Mouse (Mus musculus) intestine, embryonic 16.5 days (tissue): Measurements from ENCODE around the gene Hmbs. TPM values are rescaled to one million over a fixed set of nuclear protein-coding genes. Genes with fewer than 3 reads are reported as not detected.
A peak's percentile ranks its signal among the peaks of the same experiment; 100 is the strongest.
"Not testable (repeated sequence)": the region's sequence is repeated elsewhere in the genome, so short reads cannot be mapped to it uniquely, and the experiment has no call there.

ENCODE experiments used
- ATAC-seq: fragments of 200-750 bp; cut with Nextera tagmentation; 2 replicates; pipeline ENCODE4 v1.8.0; 2017; ENCODE audit warnings: moderate TSS enrichment, moderate library complexity
- H3K27ac ChIP-seq: fragments of 300-500 bp; sonication (generic); 2 replicates; pipeline ENCODE4 v1.5.1; 2014; ENCODE audit warnings: mild to moderate bottlenecking, low read length
- H3K27me3 ChIP-seq: fragments of 300-500 bp; sonication (generic); replicated peaks from 2 replicates; pipeline ENCODE4 v1.6.1; 2014; ENCODE audit warnings: low read length, control low read depth, mixed read lengths; ENCODE audit not compliant: control insufficient read depth, insufficient read depth
- H3K36me3 ChIP-seq: fragments of 300-500 bp; sonication (generic); 2 replicates; pipeline ENCODE4 v1.6.1; 2014; ENCODE audit warnings: low read length, control low read depth; ENCODE audit not compliant: control insufficient read depth, insufficient read depth
- H3K4me1 ChIP-seq: fragments of 300-500 bp; sonication (generic); 2 replicates; pipeline ENCODE4 v1.6.1; 2014; ENCODE audit warnings: low read length, control low read depth, mixed read lengths; ENCODE audit not compliant: control insufficient read depth, insufficient read depth
- H3K4me2 ChIP-seq: fragments of 300-500 bp; sonication (generic); 2 replicates; pipeline ENCODE4 v1.6.1; 2014; ENCODE audit warnings: low read depth, low read length, control low read depth
- H3K4me3 ChIP-seq: fragments of 300-500 bp; sonication (generic); 2 replicates; pipeline ENCODE4 v1.5.1; 2014; ENCODE audit warnings: mild to moderate bottlenecking, low read length
- H3K9ac ChIP-seq: fragments of 300-500 bp; sonication (generic); 2 replicates; pipeline ENCODE4 v1.6.1; 2014; ENCODE audit warnings: low read depth, low read length
- H3K9me3 ChIP-seq: fragments of 300-500 bp; sonication (generic); 2 replicates; pipeline ENCODE4 v1.6.1; 2016; ENCODE audit warnings: low read length, control low read depth; ENCODE audit not compliant: control insufficient read depth
- WGBS: fragments of 180-500 bp; shearing (Covaris S2); extraction: QIAGEN DNeasy Blood & Tissue Kit; methylation state at CpG from one replicate; pipeline ENCODE4 v1.1.7; 2014; 5-methylcytosine and 5-hydroxymethylcytosine counted together
- polyA plus RNA-seq: library from polyadenylated mRNA; unstranded; fragments of >200 nt; fragmentation: Nextera tagmentation; extraction: Ambion mirVana; gene quantifications from 2 replicates; pipeline ENCODE4 v1.2.1, GENCODE M21; 2015

Hmbs gene
- polyA plus RNA-seq, 1 experiment from 2014 or later, result 155 TPM

GRCm38 (mm10) chr9:44311136-44312134 lies 32.6 kb downstream of the Hmbs start:
- no peaks in the 10 kb centered on the region for H3K9me3 ChIP-seq
- peaks cover 10% of the 10 kb centered on the region; the same call in 1 of the 2 replicates for H3K36me3 ChIP-seq
- ATAC-seq, result peak; percentile 71
- H3K4me2 ChIP-seq, result peak overlapping the region; percentile 30; the same call in 1 of the 2 replicates
- peak overlapping the region; percentile 30; the same call in 1 of the 2 replicates for H3K27ac ChIP-seq
- WGBS, result 14% methylated on average over 27 of the region's 27 CpGs
- H3K27me3 ChIP-seq, result no peaks in the 10 kb centered on the region
- H3K9ac ChIP-seq, result peak overlapping the region; percentile 44; the same call in 1 of the 2 replicates
- H3K4me1 ChIP-seq, result peaks cover 11% of the 10 kb centered on the region
- H3K4me3 ChIP-seq, result no peak overlapping the region

GRCm38 (mm10) chr9:44310750-44311135 lies 33.3 kb downstream of the Hmbs start:
- H3K4me2 ChIP-seq, result peak overlapping the region; percentile 30; the same call in 1 of the 2 replicates
- no peaks in the 10 kb centered on the region for H3K9me3 ChIP-seq
- peak overlapping the region; percentile 44 for H3K9ac ChIP-seq
- H3K4me1 ChIP-seq, result peaks cover 11% of the 10 kb centered on the region
- WGBS, result 40% methylated on average over 10 of the region's 10 CpGs
- no peaks in the 10 kb centered on the region for H3K27me3 ChIP-seq
- H3K27ac ChIP-seq, result peak overlapping the region; percentile 30; the same call in 1 of the 2 replicates
- no peak overlapping the region for H3K4me3 ChIP-seq
- peaks cover 7% of the 10 kb centered on the region; the same call in 1 of the 2 replicates for H3K36me3 ChIP-seq
- peak; percentile 9; the same call in 1 of the 2 replicates for ATAC-seq

GRCm38 (mm10) chr9:44309756-44310155 lies 34.3 kb downstream of the Hmbs start:
- no peak overlapping the region for H3K4me3 ChIP-seq
- 52% methylated on average over 3 of the region's 3 CpGs for WGBS
- H3K9me3 ChIP-seq, result no peaks in the 10 kb centered on the region
- no peaks in the 10 kb centered on the region for H3K27me3 ChIP-seq
- no peak overlapping the region for H3K9ac ChIP-seq
- no peak for ATAC-seq
- H3K4me2 ChIP-seq, result no peak overlapping the region
- no peak overlapping the region for H3K27ac ChIP-seq
- H3K4me1 ChIP-seq, result peaks cover 11% of the 10 kb centered on the region
- H3K36me3 ChIP-seq, result peaks cover 7% of the 10 kb centered on the region; the same call in 1 of the 2 replicates

- H3K9ac ChIP-seq, result no peak overlapping the region
- H3K27ac ChIP-seq, result no peak overlapping the region
- no peak overlapping the region for H3K4me2 ChIP-seq
- 67% methylated on average over 2 of the region's 2 CpGs for WGBS
- ATAC-seq, result no peak
- H3K4me1 ChIP-seq, result peaks cover 19% of the 10 kb centered on the region
- H3K36me3 ChIP-seq, result peaks cover 5% of the 10 kb centered on the region; the same call in 1 of the 2 replicates
- no peak overlapping the region for H3K4me3 ChIP-seq
- no peaks in the 10 kb centered on the region for H3K27me3 ChIP-seq
- no peaks in the 10 kb centered on the region for H3K9me3 ChIP-seq
These were observed 36.8 kb downstream of the Hmbs start for GRCm38 (mm10) chr9:44307248-44307647.

GRCm38 (mm10) chr9:44306532-44306931 lies 37.5 kb downstream of the Hmbs start:
- Histone ChIP-seq H3K4me2 (no peak overlapping the region), H3K27ac (no peak overlapping the region), H3K36me3 (peaks cover 8% of the 10 kb centered on the region; the same call in 1 of the 2 replicates), H3K9me3 (no peaks in the 10 kb centered on the region), H3K9ac (no peak overlapping the region), H3K4me3 (no peak overlapping the region), H3K4me1 (peaks cover 16% of the 10 kb centered on the region), H3K27me3 (no peaks in the 10 kb centered on the region)
- no peak for ATAC-seq
- WGBS, result 87% methylated on average over 6 of the region's 6 CpGs

- Histone ChIP-seq H3K9me3 (no peaks in the 10 kb centered on the region), H3K9ac (peak within 1 kb of the TSS; percentile 95), H3K27ac (peak within 1 kb of the TSS; percentile 74), H3K27me3 (no peaks in the 10 kb centered on the region), H3K4me2 (peak within 1 kb of the TSS; percentile 49), H3K36me3 (peaks cover 8% of the 10 kb centered on the region; the same call in 1 of the 2 replicates), H3K4me1 (peaks cover 7% of the 10 kb centered on the region), H3K4me3 (peak within 1 kb of the TSS; percentile 96)
- peak; percentile 99 for ATAC-seq
- under 1% methylated on average over 54 of the region's 54 CpGs for WGBS
These were observed 38.5 kb downstream of the Hmbs start, which contains the start of gene Hinfp for GRCm38 (mm10) chr9:44305466-44306079. TSS of gene Hinfp (minus strand) at chr9:44305671.

GRCm38 (mm10) chr9:44300001-44300400 lies 44.0 kb downstream of the Hmbs start:
- H3K9me3 ChIP-seq, H3K27ac ChIP-seq, H3K9ac ChIP-seq, H3K4me3 ChIP-seq, H3K4me1 ChIP-seq, ATAC-seq, H3K4me2 ChIP-seq, H3K27me3 ChIP-seq: not testable (repeated sequence)
- 96% methylated on average over 3 of the region's 3 CpGs for WGBS
- H3K36me3 ChIP-seq, result peaks cover 11% of the 10 kb centered on the region

- Histone ChIP-seq H3K27me3 (no peaks in the 10 kb centered on the region), H3K36me3 (peaks cover 9% of the 10 kb centered on the region; the same call in 1 of the 2 replicates), H3K4me2 (no peak overlapping the region), H3K4me1 (peaks cover 14% of the 10 kb centered on the region; the same call in 1 of the 2 replicates), H3K9ac (no peak overlapping the region), H3K9me3 (no peaks in the 10 kb centered on the region; the same call in 1 of the 2 replicates), H3K27ac (no peak overlapping the region), H3K4me3 (no peak overlapping the region)
- no peak for ATAC-seq
- 62% methylated on average over 3 of the region's 3 CpGs for WGBS
These were observed 51.5 kb downstream of the Hmbs start for GRCm38 (mm10) chr9:44292490-44292889.

GRCm38 (mm10) chr9:44288959-44289291 lies 55.1 kb downstream of the Hmbs start:
- Histone ChIP-seq H3K4me1 (peaks cover 17% of the 10 kb centered on the region), H3K9ac (no peak overlapping the region), H3K36me3 (peaks cover 9% of the 10 kb centered on the region; the same call in 1 of the 2 replicates), H3K4me2 (no peak overlapping the region), H3K4me3 (no peak overlapping the region), H3K9me3 (no peaks in the 10 kb centered on the region; the same call in 1 of the 2 replicates), H3K27me3 (0 out of 2 replicates have a peak, but pooled peaks cover 3% of the 10 kb centered on the region), H3K27ac (no peak overlapping the region)
- ATAC-seq, result no peak
- 16% methylated on average over 11 of the region's 11 CpGs for WGBS
